Mouse (Mus musculus): ENCODE measurements at regions not wholly inside any gene's neighbourhood (a gene's known extent, or its start where the extent isn't known, plus 50 kb on each side); places are given as distances from the start of the nearest gene placed in this dataset.

DNA sequence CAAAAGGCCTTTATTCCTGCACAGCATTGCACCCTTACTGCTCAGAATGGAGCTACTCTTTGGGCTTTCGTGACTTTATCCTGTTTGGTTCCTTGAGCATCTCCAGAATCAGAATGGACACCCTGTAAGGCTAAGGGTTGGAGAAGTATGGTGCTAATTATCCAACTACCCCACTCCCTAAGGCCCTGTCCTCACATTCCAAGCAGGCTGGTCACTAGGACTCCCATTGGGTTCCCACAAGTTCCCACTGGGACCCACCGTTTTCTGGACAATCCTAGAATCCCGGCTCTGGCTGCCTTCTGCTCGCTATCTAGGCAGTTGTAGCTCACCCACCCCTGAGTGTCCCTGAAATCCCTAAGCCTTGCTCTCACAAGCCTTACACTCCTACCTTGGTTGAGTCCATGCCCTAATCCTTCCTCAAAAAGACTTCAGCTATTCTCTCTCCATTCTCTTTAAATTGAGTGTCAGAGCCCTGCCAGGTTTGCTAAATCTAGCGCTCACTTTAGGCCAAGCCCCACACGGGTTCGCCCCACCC is 146.1 kb downstream of the Efcab1 start:
- DNase-seq (ENCODE audit: low spot score), result no peak

DNA sequence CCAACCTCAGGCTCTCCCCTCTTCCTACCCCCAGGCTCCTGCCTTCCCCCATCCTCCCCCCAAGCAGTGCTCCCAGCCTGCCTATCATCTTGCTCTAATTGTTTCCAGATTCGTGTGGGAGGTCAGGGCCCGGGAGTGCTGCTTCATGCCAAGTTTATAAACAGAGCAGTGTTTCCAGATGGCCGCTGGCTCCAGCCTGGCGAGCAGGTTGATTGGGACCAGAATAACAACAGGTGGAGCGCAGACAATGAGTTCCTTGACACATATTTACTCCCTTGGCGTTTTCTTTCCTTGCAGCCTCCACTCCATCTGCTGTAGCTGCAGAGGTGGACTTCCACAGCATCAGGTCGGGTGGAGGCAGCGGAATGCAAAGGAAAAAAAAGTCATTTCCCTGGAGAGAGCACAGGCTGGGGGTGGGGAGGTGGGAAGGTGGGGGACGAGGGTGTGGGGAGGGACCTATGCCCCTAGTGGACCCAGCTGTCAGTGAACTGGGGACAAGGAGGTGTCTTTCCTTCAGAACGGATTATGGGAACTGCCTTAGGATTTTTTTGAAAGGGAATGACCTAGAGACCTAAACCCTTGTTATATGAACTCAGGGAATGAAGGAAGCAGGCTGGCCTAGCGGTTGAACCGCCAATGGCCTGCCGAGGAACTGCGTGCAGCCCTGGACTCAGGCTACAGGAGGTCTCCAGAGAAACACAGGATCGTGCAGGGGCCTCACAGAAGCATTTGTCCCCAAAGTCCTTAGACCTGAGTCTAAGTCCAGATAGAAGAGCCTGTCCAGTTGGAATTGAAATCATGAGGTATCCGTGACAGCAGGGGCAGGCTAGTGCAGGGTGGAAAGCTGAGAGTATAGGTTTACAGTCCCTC is 146.8 kb downstream of the Efcab1 start:
- DNase-seq (ENCODE audit: low spot score), result peak; percentile 40

DNA sequence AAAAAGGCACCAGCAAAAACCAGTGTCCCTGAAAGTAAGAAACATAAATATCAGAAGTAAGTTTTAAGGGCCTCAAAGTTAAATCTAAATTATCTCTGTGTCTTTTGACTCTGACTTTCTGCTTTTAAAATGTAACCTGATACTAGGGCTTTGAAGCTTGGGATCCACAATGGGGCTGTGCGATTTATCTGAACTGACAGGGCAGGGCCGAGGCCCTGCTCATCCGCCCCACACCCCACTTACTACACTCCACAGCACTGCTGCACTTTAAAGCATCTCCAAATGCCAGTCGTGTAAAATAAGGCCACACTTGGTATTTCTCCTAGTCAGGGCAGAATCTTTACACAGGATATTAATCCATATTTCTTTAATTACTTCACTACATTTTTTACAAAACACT is 147.4 kb downstream of the Efcab1 start:
- no peak for DNase-seq (ENCODE audit: low spot score)

DNA sequence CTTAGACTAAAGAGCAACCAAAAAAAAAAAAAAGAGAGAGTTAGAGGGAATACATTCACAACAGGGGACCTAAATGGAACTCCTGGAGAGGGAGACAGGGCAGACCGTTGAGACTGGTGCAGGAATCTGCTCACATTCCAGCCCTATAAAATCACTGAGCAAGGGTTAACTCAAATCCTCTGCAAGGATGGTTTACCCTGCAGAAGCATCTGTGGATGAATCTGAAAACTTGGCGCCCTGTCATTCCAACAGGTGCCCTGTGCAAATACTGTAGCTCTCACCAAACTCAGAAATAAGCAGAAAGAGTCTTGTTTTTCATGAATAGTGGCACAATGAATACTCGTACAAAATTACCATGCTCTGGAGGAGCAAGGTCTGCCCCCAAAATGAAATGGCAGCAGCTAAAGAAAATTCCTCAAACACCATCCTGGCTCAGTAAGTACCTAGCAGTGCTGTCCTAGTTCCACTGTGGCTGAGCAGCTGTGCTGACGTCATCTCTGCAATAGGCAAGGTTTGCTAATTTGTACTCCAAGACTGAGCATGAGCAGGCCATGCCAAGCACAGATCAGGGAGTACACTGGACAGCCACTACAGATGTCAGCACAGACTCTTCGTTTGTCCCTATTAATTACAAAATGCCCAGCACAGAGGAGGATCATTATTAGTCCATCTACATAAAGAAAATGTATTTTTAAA is 148.0 kb downstream of the Efcab1 start:
- no peak for DNase-seq (ENCODE audit: low spot score)

DNA sequence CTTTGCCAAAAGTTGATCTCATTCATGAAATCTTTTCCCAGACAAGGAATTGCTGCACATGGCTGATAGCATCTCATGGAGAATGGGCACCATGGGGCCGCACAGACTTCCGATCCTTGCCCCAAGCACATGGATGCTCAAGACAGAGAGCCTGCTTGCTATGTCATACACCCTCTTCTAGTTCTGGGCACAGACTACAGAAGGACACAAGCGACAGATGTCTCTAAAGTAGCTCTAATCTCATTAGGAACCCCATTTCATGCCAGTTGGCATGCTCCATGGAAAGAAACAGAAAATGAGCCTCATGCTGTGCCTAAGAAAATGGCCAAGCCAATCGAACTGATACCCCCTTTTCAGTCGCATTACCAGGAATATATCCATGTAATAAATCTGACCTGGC is 149.3 kb downstream of the Efcab1 start:
- no peak for DNase-seq (ENCODE audit: low spot score)

DNA sequence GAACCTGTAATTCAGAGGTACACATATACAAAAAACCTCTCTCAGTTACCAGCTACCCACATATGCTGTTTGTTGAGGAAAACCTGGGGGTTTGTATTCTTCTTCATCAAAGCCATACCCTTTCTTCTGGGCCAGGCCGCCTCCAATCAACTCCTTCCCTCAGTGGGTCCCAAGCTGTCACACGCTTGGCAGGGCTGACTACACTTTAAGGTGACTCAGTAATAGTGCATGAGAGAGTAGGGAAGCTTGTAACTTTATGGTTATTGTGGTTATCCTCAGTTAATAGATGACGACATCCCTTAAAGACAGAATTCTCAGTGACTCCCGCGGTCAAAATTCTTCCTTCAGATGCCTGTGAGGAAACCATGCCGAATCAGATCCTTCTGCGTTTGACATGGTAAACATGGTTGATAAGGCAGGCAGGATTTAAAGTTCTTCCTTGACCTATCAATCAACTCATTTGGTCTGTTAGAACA is 164.1 kb downstream of the Efcab1 start:
- no peak for DNase-seq (ENCODE audit: low spot score)

DNA sequence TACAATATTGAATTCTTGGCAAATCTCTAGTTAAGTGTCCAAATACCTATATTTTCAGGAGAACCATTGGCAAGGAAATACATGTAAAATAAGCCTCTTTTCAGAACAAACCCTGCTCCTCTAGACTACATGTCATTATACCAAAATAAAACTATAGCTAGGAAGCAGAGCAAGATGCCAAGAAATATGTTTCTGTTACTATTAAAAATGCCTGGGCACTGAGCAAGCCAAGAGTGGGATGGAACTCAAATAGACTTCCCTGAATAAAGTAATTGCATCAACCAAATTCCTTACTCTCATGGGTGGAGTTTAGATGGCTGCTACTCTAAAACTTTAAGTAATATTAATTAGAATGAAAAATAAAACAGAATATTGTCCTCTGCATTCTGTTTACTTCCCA is 168.0 kb downstream of the Efcab1 start:
- no peak for DNase-seq (ENCODE audit: low spot score)

DNA sequence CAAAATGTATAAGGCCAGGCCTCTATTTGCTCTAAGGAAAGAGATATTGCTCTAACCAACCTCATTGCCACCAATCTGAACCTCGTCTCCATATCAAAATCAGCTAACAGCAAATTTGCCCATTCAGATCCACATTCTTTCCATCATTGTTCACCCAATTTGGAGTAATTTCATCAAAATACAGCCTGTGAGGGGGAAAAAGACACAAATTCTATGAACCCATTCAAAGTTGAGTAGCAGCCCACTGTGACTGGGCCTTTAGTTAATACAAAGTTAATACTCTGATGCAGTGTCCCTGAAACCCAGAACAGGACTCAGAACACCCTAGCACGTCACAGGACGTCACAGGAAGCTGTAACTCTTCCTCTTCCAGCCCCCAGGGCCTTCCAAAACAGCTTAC is 177.3 kb downstream of the Efcab1 start:
- DNase-seq (ENCODE audit: low spot score), result no peak

DNA sequence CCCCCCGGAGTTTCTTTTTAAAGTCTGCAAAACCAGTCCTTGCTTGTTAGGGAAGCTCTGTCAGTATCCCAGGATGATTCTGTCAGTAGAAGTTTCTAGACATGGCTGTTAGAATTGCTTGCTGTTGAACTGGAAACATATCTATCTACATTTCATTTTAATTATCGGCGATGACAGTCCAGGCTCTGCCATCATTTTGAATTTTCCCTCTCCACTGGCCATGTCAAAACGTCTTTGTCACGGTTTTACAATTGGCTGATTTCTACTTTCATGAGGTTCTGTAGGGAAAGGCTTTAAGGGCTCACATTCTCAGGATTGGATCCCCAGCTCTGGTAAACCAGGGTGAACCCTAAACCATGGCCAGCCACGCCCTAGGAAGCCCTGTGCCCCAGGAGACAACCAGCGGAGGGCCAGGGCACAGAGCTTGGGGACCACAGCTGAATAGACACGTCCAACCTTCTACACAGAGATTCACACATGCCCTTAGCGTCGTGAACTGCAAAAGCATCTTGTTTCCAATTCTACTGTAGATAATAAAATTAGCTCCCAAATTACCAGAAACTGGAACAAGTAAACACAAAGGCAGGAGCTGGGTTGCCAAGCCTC is 177.8 kb downstream of the Efcab1 start:
- DNase-seq (ENCODE audit: low spot score), result no peak

DNA sequence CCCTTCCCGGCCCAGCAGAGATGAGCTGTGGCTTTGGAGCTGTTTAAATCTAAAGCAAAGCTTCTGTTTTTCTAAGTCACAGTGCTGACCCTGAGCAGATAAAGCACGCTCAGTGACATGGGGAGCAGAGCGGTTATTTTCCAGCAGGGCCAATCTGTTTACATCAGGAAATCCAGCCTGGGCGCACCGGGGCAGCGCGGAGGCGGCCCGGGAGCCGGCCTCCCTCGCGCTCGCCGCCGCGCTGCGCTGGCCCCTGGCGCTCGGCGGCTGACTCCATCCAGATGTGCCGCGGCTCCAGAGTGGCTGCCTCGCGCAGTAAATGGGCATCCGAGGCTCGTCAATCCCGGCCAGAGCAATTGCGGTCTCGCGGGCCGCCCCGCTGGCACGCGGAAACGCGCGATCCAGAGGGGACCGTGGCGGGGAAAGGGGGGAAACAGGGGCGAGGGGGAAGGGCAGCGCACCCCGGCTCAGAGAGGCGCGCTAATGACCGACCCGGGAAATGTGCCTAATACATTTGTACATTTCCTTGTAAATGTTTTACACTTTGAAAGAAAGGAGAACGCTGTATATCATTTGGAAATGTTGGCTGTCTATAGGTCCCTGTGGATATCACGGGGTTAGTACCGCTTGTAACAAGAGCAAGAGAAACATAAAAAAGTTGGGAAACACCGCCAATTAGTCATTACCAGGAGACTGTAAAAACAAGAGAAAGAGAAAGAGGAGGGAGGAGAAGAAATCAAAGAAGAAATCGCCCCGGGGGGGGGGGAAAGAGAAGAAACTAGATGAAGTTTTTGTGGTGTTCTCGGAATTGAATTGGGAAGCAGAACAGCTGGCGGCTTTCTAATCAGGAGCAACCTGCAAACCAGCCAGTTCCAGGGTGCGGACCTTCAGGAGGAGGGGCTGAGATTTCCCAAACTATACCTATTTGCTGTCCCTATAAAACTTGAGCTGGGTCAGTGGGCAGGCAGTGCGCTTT is 178.6 kb downstream of the Efcab1 start:
- no peak for DNase-seq (ENCODE audit: low spot score)

DNA sequence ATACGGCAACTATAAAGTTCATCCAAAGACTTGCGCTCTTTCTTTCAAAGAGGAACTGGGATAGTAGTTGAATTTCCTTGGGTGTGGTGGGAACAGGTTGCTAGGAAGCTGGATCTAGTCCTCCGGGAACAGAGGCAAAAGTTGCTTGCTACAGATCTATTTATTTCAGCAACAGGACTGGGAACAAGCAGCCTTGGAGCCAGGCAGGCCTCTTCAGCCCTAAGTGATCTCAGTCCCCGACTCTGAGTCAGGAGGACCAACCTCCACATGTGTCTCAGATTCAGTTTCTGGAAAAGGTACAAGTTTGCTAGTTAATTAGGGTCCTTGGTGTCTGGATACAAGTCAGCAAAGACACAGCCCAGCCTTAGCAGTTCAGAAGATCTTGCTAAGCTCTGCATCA is 180.2 kb downstream of the Efcab1 start:
- no peak for DNase-seq (ENCODE audit: low spot score)

DNA sequence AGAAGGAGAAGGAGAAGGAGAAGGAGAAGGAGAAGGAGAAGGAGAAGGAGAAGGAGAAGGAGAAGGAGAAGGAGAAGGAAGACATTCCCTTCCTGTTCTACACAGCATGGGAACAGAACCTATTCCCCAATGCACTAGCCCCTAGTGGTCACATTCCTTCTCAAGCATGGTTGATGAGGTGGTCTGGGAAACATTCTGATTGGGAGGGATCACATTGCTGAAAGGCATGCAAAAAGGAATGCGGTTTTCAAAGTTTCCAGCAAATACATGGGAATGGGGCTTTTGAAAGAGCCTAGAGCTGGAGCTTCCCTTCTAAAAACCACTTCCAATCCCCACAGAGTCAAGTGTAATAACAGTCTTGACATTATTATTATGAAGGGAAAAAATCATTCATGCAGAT is 197.5 kb downstream of the Efcab1 start:
- no peak for DNase-seq (ENCODE audit: low spot score)

DNA sequence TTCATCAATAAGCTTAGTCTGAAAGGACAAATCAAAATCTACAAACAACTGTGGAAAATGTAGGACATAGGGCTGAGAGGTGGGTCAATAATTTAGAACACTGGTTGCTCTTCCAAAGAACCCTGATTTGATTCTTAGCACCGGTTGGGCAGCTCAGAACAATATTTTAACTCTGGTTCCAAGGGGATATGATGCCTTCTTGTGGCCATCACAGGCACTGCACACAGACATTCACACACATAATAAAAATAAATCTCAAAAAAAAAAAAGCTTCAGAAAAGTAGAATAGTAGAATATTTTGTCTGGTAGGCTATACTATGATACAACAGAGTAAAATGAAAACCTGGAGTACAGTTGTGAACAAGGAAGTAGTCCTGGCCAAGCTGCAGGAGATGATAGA is 200.8 kb downstream of the Efcab1 start:
- DNase-seq (ENCODE audit: low spot score), result no peak

DNA sequence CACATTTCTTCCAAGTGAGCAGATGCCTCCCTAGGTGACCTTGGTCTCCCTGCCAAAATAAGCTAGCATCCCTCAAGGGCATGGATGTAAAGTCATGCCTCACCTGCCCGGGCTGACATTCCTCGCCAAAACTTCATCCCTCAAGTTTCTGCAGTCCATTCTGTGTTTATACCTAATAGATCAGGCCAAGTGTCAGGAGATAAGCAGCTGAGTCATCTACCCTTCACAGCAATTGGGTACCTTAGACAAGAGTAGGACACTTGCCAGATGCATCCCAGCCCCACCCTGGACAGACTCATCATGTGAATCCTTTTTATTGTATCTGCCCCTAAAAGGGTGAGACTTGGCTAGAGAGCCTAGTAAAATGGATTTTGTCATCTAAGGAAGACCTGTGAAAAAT is 204.1 kb upstream of the Gm21897 start:
- no peak for DNase-seq (ENCODE audit: low spot score)

DNA sequence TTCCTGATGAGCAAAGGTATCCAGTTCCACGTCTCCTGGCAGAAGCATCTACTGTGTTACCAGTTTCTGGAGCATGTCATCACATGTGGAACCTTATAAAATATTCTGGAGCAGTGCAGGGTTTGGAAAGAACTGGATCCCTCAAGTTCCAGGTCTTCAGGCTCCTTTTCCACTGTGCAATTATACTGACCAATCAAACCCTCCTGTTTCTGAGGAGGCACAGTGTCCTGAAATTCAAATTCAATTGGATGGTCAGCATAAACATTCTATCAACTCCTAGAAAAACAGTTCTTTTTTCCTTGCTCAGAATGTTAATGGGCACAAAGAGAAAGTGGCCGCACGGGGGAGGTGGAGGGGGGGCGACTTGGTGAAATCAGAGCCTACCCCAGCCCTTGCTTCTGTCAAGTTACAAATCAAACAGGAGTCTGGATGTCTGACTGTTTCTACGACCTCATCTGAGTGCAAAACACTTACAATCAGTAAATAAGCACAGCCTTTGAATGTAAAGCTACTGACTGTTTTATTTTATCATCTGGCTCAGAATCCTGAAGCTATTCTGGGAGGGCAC is 203.2 kb upstream of the Gm21897 start:
- DNase-seq (ENCODE audit: low spot score), result no peak

DNA sequence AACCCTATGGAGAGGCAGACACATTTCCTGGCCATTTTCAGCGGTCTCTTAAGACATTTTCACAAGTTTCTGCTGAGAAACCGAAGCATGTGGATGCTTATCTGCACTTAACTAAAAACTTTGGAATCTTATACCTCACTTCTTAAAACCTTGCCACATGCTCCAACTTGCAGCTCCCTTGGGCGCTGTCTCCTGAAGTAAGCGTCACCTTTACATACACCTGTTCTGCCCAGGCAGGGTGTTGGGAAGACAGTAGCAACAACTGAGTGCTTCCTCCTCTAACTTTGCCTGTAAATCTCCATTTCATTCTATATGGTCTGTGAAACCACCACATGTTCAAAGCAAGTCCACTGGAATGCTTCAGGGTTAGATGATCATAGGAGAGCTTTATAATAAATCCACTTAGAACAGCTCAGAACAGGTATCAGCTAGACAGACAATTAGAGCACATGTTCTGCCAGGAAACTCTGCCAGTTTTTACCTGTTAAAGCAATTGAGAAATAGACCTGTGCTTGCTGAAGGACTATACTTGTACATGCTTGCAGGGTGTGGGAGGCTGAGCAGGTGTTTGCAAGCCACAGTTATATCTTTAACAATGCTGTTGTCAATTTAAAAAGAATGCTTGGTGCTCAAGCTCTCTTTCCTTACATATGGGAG is 202.6 kb upstream of the Gm21897 start:
- no peak for DNase-seq (ENCODE audit: low spot score)

DNA sequence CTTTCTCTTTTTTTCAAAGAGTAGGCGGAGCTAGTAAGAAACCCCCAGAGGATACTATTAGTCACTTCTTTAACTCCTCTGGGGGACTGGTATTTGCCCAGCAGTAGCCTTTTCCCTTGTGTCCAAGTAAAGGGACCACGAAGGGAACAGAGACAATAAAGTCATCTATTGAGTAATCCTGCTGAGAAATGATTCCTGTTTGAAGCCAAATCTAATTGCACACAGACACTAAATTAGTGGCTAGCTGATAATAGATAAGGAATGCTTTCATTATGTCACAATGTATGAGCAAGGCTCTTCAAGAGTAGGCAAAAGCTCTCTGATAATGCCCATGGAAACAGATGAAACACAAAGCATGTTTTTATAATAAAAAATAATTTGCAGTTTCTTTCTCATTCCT is 201.9 kb upstream of the Gm21897 start:
- no peak for DNase-seq (ENCODE audit: low spot score)

DNA sequence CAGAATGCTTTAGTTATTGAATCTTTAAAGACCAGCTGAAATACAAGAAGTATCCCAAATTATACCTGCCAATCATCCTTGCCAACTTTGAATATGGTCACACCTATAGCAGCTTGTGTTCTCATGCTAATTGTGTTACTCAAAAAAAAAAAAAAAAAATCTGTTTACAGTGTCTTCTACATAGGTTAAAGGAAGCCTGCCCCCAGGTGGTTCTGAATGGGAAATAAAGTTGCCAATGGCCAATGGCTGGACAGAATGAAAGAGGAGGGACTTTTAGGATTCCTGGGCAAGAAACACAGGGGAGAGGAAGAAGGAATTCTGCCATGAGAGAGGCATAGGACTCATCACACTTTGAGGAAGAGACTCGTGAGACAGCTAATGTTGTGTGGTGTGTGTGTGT is 197.5 kb upstream of the Gm21897 start:
- no peak for DNase-seq (ENCODE audit: low spot score)

DNA sequence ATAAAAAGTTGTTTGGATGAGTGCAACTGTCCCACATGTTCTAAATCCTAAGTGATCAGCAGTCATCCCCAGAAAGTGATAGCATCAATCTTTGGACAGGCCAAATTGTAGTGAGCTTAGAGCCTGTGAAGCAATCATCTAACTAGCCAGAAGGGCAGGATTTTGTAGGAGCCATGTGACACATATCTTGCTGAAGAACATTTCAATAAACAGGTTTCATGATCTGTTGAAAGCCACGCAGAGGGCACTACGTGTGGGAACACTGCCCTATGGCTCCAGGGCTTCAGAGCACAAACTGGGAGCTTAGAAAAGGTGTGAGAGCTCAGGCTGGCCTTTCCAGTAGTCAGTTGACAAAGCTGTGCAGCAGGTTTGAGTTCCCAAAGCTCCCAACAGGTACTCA is 188.3 kb upstream of the Gm21897 start:
- no peak for DNase-seq (ENCODE audit: low spot score)

DNA sequence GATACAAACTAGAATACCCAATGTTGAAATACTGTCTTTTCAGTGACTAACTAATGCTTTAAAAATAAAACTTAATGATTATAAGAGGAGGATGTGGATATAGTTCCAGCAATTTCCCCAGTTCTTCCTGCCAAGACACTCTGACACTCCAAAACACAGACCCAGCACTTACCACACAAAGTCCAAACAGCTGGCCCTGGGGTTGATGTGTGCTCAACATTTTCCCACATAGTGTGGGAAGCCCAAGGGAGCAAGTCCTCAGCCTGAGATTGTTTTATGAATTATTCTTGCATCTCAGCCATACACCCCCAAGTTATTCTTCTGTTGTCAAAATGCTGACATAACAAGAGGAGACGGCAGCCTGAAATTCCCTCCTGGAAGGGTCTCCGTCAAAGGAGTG is 187.5 kb upstream of the Gm21897 start:
- no peak for DNase-seq (ENCODE audit: low spot score)

DNA sequence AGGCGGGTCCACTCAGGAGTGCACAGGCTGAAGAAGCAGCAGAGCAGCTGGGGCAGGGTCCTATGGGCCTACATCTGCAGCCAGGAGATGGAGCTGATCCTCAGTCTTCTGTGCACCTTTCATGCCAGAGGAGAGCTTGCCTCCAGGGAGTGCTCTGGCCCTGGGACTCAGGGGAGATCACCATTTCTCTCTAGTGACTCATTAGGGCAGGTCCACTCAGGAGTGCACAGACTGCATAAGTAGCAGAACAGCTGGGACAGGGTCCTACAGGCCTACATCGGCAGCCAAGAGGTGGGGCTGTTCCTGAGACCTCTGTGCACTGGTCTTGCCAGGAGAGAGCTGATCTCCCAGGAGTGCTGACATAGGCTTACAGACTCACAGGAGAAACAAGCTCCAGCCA is 159.4 kb upstream of the Gm21897 start:
- no peak for DNase-seq (ENCODE audit: low spot score)
